Mouse (Mus musculus) limb, embryonic 15.5 days (tissue): ENCODE measurements at regions not wholly inside any gene's neighbourhood (a gene's known extent, or its start where the extent isn't known, plus 50 kb on each side); places are given as distances from the start of the nearest gene placed in this dataset.

Experiments used
- ATAC-seq: fragments of 200-750 bp; cut with Nextera tagmentation; 2 replicates; pipeline ENCODE4 v1.8.0; 2017; ENCODE audit warnings: low read depth, moderate TSS enrichment; ENCODE audit not compliant: insufficient number of reproducible peaks, low FRiP score, low TSS enrichment
- H3K27ac ChIP-seq: fragments of 300-500 bp; sonication (generic); 2 replicates; pipeline ENCODE4 v1.5.1; 2015; ENCODE audit warnings: moderate library complexity, mild to moderate bottlenecking, inconsistent platforms
- H3K27me3 ChIP-seq: fragments of 300-500 bp; sonication (generic); 2 replicates; pipeline ENCODE4 v1.6.1; 2015; ENCODE audit warnings: inconsistent platforms
- H3K36me3 ChIP-seq: fragments of 300-500 bp; sonication (generic); 2 replicates; pipeline ENCODE4 v1.6.1; 2015; ENCODE audit warnings: inconsistent platforms
- H3K4me1 ChIP-seq: fragments of 300-500 bp; sonication (generic); 2 replicates; pipeline ENCODE4 v1.6.1; 2015; ENCODE audit warnings: inconsistent platforms
- H3K4me2 ChIP-seq: fragments of 300-500 bp; sonication (generic); 2 replicates; pipeline ENCODE4 v1.6.1; 2015; ENCODE audit warnings: mild to moderate bottlenecking, inconsistent platforms
- H3K4me3 ChIP-seq: fragments of 300-500 bp; sonication (generic); 2 replicates; pipeline ENCODE4 v1.5.1; 2015; ENCODE audit warnings: mild to moderate bottlenecking, inconsistent platforms
- H3K9ac ChIP-seq: fragments of 300-500 bp; sonication (generic); 2 replicates; pipeline ENCODE4 v1.6.1; 2015; ENCODE audit warnings: inconsistent platforms
- H3K9me3 ChIP-seq: fragments of 300-500 bp; sonication (generic); 2 replicates; pipeline ENCODE4 v1.6.1; 2016; ENCODE audit warnings: inconsistent platforms
- WGBS: fragments of 180-500 bp; shearing (Covaris S2); methylation state at CpG from one replicate; pipeline ENCODE4 v1.1.7; 2015; 5-methylcytosine and 5-hydroxymethylcytosine counted together

DNA sequence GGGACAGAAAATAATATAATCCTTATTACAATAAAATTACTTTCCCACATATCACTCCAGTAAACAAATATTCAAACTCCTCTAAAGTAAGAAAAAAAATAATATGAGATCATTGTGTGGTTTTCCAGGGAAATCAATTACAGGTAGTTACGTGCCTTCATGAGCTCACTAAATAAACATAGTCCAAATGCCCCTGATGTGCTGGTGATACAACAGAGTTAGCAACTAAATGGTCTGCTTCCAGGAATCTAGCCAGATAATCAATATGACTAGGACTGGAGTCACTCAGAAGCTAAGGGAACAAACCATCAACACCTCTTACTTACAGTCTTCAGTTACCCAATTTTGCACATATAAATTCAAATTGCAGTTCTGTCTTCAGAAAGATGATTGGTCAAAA is 267.2 kb downstream of the Basp1 start:
- Histone ChIP-seq H3K27ac (no peak overlapping the region), H3K9ac (no peak overlapping the region), H3K4me1 (no peaks in the 10 kb centered on the region), H3K4me3 (no peak overlapping the region), H3K36me3 (no peaks in the 10 kb centered on the region), H3K9me3 (no peaks in the 10 kb centered on the region), H3K4me2 (no peak overlapping the region), H3K27me3 (no peaks in the 10 kb centered on the region)
- WGBS, result 66% methylated on average over 1 of the region's 1 CpGs
- no peak for ATAC-seq

DNA sequence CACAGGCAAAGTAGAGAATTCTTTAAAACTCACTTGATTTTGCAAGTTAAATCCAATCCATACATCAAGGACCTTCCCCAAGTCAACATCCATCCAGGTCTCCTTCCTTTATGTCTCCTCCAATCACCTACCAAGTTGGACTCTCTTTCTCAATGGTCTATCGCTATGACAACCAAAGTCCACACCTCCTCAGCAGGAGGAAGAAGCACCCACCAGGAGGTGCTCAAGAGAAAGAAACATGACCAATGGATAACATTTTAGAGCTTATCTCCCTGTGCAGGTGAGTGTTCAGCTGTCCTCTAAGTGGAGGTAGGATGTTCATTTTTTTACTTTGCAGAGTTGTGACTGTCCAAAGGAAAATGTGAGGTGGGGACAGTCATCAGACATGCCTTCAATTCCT is 269.3 kb downstream of the Basp1 start:
- H3K4me1 ChIP-seq, result no peaks in the 10 kb centered on the region
- no peak overlapping the region for H3K4me2 ChIP-seq
- no peaks in the 10 kb centered on the region for H3K27me3 ChIP-seq
- H3K9ac ChIP-seq, result no peak overlapping the region
- H3K27ac ChIP-seq, result no peak overlapping the region
- no peak overlapping the region for H3K4me3 ChIP-seq
- WGBS, result 69% methylated on average over 1 of the region's 1 CpGs
- no peak for ATAC-seq
- H3K36me3 ChIP-seq, result no peaks in the 10 kb centered on the region
- H3K9me3 ChIP-seq, result no peaks in the 10 kb centered on the region

DNA sequence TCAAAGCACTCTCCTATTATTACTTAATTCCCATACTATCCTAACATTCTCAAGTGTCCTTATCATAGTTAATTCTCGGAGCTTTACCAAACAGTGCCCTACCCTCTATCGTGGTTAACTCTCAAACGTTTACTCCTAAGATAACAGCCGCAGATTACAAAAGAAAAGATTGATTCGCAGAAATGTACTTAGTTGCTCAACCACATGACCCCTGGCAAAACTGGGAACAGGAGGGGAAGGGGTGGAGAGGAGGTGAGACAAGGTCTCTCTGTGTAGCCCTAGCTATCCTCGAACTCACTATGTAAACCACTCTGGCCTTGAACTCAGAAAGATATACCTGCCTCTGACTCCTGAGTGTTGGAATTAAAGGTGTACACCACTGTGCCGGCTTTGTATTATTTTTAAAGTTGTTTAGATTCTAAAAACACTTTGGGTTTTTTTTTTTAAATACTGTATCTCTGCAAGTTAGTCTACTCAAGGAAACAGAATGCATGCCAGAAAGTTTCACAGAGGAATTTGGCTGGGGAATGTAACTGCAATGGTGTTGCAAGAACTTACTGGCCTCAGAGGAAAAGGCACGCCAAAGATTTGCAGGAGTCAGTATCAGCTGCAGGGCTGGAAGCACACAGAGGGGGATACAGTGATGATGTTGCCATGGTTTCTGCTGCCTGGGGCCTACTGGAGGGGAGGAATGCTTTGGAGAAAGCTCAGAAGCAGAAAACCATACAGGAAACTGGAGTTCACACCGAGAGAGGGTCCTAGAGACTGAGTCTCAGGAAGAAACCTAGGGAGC is 273.0 kb downstream of the Basp1 start:
- Histone ChIP-seq H3K36me3 (no peaks in the 10 kb centered on the region), H3K9me3 (no peaks in the 10 kb centered on the region), H3K27me3 (no peaks in the 10 kb centered on the region), H3K27ac (no peak overlapping the region), H3K9ac (no peak overlapping the region), H3K4me3 (no peak overlapping the region), H3K4me2 (no peak overlapping the region), H3K4me1 (no peaks in the 10 kb centered on the region)
- 59% methylated on average over 9 of the region's 9 CpGs for WGBS
- peak; percentile 58; the same call in 1 of the 2 replicates for ATAC-seq

DNA sequence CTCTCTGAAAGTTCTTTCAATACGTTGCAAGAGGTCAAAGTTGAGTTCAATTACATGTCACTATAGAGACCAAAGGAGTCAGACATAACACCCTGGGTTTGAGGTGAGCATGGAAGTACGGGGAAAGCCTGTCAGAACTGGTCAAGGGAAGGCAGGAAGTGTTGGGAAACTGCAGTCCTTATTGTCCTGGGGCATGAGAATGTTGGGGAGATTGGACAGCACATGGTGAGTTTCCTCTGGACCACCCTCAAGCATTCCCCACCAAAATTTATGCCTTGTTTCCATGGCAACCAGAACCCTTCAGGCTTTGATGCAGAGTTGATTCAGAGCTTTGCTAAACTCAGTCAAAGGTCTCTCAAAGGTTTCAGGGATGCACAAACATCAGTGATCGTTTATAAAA is 276.5 kb downstream of the Basp1 start:
- no peaks in the 10 kb centered on the region for H3K36me3 ChIP-seq
- H3K27me3 ChIP-seq, result no peaks in the 10 kb centered on the region
- H3K4me2 ChIP-seq, result no peak overlapping the region
- no peaks in the 10 kb centered on the region for H3K4me1 ChIP-seq
- no peak for ATAC-seq
- H3K9me3 ChIP-seq, result no peaks in the 10 kb centered on the region
- WGBS, result 27% methylated on average over 3 of the region's 3 CpGs
- no peak overlapping the region for H3K4me3 ChIP-seq
- H3K9ac ChIP-seq, result no peak overlapping the region
- no peak overlapping the region for H3K27ac ChIP-seq

DNA sequence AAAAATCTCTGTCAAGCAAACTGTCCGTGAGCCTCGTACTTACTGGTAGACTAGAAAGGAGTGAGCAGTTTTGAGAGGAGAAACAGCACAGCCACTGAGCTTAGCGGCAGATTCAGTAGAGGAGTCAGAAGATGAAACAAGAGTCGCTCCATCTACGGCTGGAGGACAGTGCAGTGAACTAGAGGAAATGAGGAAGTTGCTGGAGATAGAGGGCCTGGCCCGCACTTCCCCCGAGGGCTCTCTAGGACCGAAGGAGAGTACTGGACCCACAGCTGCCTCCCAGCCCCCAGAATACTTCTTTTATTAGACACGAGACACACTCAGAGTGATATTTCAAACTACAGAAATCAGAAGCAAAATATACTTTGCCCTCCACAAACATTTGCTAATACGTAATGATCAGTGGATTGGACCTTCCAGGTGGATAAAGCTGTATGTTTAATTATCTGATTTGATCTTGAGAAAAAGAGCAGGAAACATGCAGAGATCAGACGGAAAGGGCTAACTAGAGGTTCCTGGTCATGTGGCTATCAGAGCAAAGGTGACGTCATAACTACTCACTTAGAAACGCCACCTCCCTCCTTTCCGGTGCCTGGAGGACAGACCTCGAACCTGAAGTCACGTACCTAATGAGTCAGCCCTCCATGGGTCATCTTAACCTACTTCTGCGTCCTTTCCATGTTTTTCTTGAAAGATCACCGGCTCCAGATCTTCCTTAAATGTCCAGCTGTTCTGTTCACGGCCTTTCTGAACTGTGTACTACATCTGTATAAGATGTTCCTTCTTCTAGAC is 277.9 kb downstream of the Basp1 start:
- no peaks in the 10 kb centered on the region for H3K9me3 ChIP-seq
- H3K9ac ChIP-seq, result no peak overlapping the region
- H3K4me3 ChIP-seq, result no peak overlapping the region
- no peak for ATAC-seq
- no peaks in the 10 kb centered on the region for H3K36me3 ChIP-seq
- H3K27me3 ChIP-seq, result no peaks in the 10 kb centered on the region
- no peak overlapping the region for H3K4me2 ChIP-seq
- H3K27ac ChIP-seq, result no peak overlapping the region
- 75% methylated on average over 19 of the region's 19 CpGs for WGBS
- no peaks in the 10 kb centered on the region for H3K4me1 ChIP-seq

DNA sequence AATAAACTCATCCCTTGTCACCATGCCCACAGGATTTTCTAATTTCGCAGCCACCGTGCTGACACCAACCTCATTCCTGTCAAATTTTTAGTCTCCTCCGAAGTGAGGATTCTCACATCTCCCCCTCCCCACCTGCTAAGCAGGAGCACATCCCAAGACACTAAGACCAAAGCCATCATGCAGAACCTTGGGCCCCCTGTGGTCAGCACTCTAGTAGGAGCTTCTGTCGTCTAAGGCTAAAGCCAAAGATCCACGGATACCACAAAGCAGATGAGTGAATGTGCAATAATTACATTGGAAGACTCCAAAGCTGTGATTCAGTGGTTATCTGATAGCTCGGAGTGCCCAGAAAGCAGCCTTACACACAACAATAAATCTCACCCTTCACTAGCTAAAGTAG is 283.5 kb downstream of the Basp1 start:
- H3K36me3 ChIP-seq, result no peaks in the 10 kb centered on the region
- H3K27ac ChIP-seq, result no peak overlapping the region

DNA sequence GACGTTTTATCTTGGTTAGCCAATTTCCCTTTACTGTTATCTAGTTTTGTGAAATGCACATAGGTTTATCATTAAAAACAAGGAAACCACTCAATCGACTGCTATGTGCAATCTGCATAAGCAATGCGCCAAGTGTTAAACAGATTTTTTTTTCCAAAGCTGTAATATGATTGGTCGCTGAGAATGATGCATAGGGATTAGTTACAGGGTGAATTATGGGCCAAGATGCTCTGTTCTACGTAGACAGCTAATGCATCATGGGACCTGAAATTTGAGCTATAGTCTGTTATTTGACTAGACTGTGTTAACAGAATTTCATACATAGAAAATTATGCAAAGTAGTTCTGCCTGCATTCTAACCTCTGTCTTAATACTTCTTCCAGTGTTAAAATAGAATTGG is 284.0 kb downstream of the Basp1 start:
- Histone ChIP-seq H3K9ac (no peak overlapping the region), H3K4me2 (no peak overlapping the region), H3K27me3 (no peaks in the 10 kb centered on the region), H3K9me3 (no peaks in the 10 kb centered on the region), H3K36me3 (no peaks in the 10 kb centered on the region), H3K4me1 (no peaks in the 10 kb centered on the region), H3K4me3 (no peak overlapping the region), H3K27ac (no peak overlapping the region)
- ATAC-seq, result no peak
- WGBS, result 84% methylated on average over 5 of the region's 5 CpGs

More for the DNA sequence above, 283.5 kb downstream of the Basp1 start:
- H3K4me1 ChIP-seq, result no peaks in the 10 kb centered on the region
- H3K9ac ChIP-seq, result no peak overlapping the region
- no peaks in the 10 kb centered on the region for H3K27me3 ChIP-seq
- WGBS, result 65% methylated on average over 6 of the region's 6 CpGs
- no peak for ATAC-seq
- H3K4me2 ChIP-seq, result no peak overlapping the region
- H3K4me3 ChIP-seq, result no peak overlapping the region
- no peaks in the 10 kb centered on the region for H3K9me3 ChIP-seq

DNA sequence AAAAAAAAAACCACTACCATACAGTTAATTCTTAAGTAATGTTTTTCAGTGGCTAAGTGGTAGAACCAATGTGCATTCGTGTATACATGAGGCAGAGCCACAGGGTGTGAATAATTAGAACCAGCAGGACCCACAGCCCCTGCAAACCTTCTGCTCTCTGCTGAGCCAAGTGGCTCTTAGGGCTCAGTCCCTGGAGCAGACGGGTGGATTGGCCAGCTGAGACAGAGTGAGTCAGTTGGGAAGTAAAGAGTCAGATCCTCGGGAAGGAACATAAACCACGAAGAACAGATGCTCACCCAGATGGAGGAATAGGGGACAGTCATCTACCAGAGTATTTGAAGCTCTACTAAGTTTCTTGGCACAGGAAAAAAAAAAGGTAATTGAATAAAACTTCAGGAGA is 293.1 kb downstream of the Basp1 start:
- Histone ChIP-seq H3K9ac (no peak overlapping the region), H3K27ac (no peak overlapping the region), H3K36me3 (no peaks in the 10 kb centered on the region), H3K9me3 (no peaks in the 10 kb centered on the region), H3K4me1 (no peaks in the 10 kb centered on the region), H3K4me3 (no peak overlapping the region), H3K4me2 (no peak overlapping the region), H3K27me3 (no peaks in the 10 kb centered on the region)
- no peak for ATAC-seq
- 22% methylated on average over 4 of the region's 4 CpGs for WGBS

DNA sequence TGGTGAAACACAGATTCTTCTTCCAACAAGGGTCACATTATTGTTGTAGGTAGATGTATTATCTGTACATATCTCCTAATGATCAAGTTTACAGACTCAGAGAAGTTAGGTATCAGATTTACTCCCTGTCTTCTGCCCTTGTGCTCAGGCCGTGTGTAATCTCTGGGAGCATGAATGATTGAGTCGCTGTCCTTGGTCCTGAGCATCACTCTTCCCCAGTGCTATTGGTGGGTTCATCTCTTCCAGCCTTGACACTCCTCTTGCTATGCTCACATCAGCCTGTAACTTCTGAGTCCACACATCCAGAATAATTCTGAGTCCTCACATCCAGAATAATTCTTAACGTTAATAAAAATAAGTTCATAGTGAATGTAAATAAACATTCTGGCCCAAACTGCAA is 295.6 kb downstream of the Basp1 start:
- Histone ChIP-seq H3K4me1 (no peaks in the 10 kb centered on the region), H3K4me3 (no peak overlapping the region), H3K27me3 (no peaks in the 10 kb centered on the region), H3K36me3 (no peaks in the 10 kb centered on the region), H3K27ac (no peak overlapping the region), H3K4me2 (no peak overlapping the region), H3K9me3 (no peaks in the 10 kb centered on the region), H3K9ac (no peak overlapping the region)
- WGBS, result 31% methylated on average over 3 of the region's 3 CpGs
- no peak for ATAC-seq

DNA sequence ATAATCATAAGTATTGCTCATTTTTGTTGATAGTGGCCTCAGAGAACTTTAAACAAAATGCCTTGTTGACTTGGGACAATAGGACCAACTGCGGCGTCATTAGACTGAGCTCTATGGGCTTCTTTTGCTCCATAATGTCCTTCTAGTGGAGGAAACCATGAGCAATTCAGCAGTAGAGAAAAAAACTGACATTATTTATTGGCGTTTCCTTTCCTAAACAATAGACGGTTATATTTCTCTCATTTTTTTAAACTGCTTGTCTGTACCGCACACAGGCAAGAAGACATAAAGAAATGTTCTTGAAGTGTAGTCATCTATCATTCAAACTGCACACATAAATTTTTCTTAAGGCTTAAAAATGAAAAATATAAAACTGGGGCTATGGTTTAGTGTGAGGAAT is 310.8 kb downstream of the Basp1 start:
- Histone ChIP-seq H3K27me3 (no peaks in the 10 kb centered on the region), H3K36me3 (no peaks in the 10 kb centered on the region), H3K4me2 (no peak overlapping the region), H3K9ac (no peak overlapping the region), H3K27ac (no peak overlapping the region), H3K9me3 (no peaks in the 10 kb centered on the region), H3K4me3 (no peak overlapping the region), H3K4me1 (no peaks in the 10 kb centered on the region)
- 76% methylated on average over 5 of the region's 5 CpGs for WGBS
- no peak for ATAC-seq

DNA sequence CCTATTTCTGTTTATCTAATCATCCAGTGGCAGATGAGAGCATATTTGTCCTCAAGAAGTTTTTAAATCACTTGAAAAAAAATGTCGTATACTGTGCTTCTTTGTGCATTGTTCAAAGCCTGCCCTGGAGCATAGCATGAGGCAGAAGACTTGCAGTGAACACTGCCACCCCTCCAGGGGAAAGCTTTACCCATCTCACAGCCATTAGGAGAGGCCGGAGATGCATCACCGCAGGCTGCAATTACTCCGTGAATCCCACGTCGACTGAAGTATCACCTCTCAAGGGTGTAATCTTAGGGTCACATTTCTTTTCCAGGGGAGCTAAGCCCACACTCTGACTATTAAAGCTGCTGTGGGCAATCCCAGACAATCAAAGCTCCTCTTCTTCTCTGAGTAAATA is 319.8 kb downstream of the Basp1 start:
- H3K4me2 ChIP-seq, result no peak overlapping the region
- H3K9me3 ChIP-seq, result no peaks in the 10 kb centered on the region
- H3K27ac ChIP-seq, result no peak overlapping the region
- no peaks in the 10 kb centered on the region for H3K27me3 ChIP-seq
- WGBS, result 28% methylated on average over 6 of the region's 6 CpGs
- H3K4me3 ChIP-seq, result no peak overlapping the region
- no peaks in the 10 kb centered on the region for H3K4me1 ChIP-seq
- no peaks in the 10 kb centered on the region for H3K36me3 ChIP-seq
- no peak overlapping the region for H3K9ac ChIP-seq
- no peak for ATAC-seq

DNA sequence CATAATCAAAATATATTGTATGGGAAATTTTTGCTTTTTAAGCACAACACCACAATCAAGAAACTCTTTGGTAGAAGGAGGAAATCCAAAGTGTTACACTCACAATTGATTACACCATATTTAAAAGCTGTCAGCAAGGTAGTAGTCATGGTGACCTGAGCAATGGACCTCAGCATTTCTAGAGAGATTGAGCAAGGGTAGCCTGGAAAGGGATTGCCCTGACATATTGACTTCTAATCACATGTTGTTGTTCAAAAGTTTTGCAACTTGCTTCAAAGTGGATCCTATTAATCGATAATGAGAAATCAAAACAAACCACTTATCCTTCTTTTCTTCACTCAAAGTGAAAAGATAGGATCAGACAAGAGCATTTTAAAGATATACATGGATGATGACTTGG is 343.9 kb downstream of the Basp1 start:
- Histone ChIP-seq H3K9me3 (no peaks in the 10 kb centered on the region), H3K27ac (no peak overlapping the region), H3K4me1 (no peaks in the 10 kb centered on the region), H3K9ac (no peak overlapping the region), H3K36me3 (no peaks in the 10 kb centered on the region), H3K4me3 (no peak overlapping the region), H3K27me3 (no peaks in the 10 kb centered on the region), H3K4me2 (no peak overlapping the region)
- ATAC-seq, result no peak
- 88% methylated on average over 1 of the region's 1 CpGs for WGBS
